Mouse (Mus musculus) layer of hippocampus, adult 18-20 months (tissue): ENCODE results near the gene 4930430A15Rik. TPM values are rescaled to one million over a fixed set of nuclear protein-coding genes. Genes with fewer than 3 reads are reported as not detected.

Source experiments
- DNase-seq, 2 experiments: peaks; one replicate each; pipeline ENCODE4 v3.0.0; 2022; ENCODE audit warnings: low spot score in 2 of 2
- long read RNA-seq: library from polyadenylated mRNA; stranded (forward); transcript quantifications from one replicate; pipeline ENCODE4 v2.0.0, GENCODE M21; 2021
- total RNA-seq, 2 experiments: library from RNA; stranded (reverse); gene quantifications; 2 replicates each; pipeline ENCODE4 v1.2.3; 2021

4930430A15Rik gene
- total RNA-seq: not detected
- long read RNA-seq: 0 reads

- DNase-seq: no peak
Measured at GRCm38 (mm10) chr2:111229502-111229901, at the start of gene 4930430A15Rik. TSS of gene 4930430A15Rik (minus strand) at chr2:111229602.

- no peak for DNase-seq
Measured at GRCm38 (mm10) chr2:111274006-111274405, 44.6 kb upstream of the 4930430A15Rik start, which contains the start of gene Olfr1277. TSS of gene Olfr1277 (minus strand) at chr2:111274106.

- no peak for DNase-seq
Measured at GRCm38 (mm10) chr2:111254216-111254615, 24.8 kb upstream of the 4930430A15Rik start, which contains the start of gene Olfr1276. TSS of gene Olfr1276 (plus strand) at chr2:111254516.

- no peak for DNase-seq
Measured at GRCm38 (mm10) chr2:111235186-111235585, 5.8 kb upstream of the 4930430A15Rik start, which contains the start of gene Olfr1275. TSS of gene Olfr1275 (minus strand) at chr2:111235286.

- DNase-seq: no peak
Measured at GRCm38 (mm10) chr2:111182068-111182467, 47.3 kb downstream of the 4930430A15Rik start.

GRCm38 (mm10) chr2:111152836-111153235 lies 76.6 kb downstream of the 4930430A15Rik start, which contains the start of gene Gm15130:
TSS of gene Gm15130 (minus strand) at chr2:111152936.
- DNase-seq: no peak

GRCm38 (mm10) chr2:111135739-111136138 lies 93.7 kb downstream of the 4930430A15Rik start:
- no peak for DNase-seq

Other genes with a start within 250 kb of the 4930430A15Rik start
- not detected for gene Gm13941, start 123.6 kb downstream of the 4930430A15Rik start, total RNA-seq
- gene Gm15130, start 76.7 kb downstream of the 4930430A15Rik start, total RNA-seq: not detected
- not detected for gene Olfr1275, start 5.7 kb upstream of the 4930430A15Rik start, total RNA-seq
- not detected for gene Olfr1276, start 24.9 kb upstream of the 4930430A15Rik start, total RNA-seq
- gene Olfr1277, start 44.5 kb upstream of the 4930430A15Rik start, total RNA-seq: not detected
- gene Olfr1278, start 60.5 kb upstream of the 4930430A15Rik start, total RNA-seq: not detected
- not detected for gene Olfr1279, start 71.0 kb upstream of the 4930430A15Rik start, total RNA-seq
- not detected for gene Olfr1280, start 84.4 kb upstream of the 4930430A15Rik start, total RNA-seq
- gene Olfr1281, start 96.9 kb upstream of the 4930430A15Rik start, total RNA-seq: not detected
- not detected for gene Olfr1282, start 106.5 kb upstream of the 4930430A15Rik start, total RNA-seq
- gene Olfr1283, start 137.2 kb upstream of the 4930430A15Rik start, total RNA-seq: not detected
- gene Olfr1284, start 145.9 kb upstream of the 4930430A15Rik start, total RNA-seq: not detected
- not detected for gene Olfr1286, start 193.5 kb upstream of the 4930430A15Rik start, total RNA-seq
- gene Olfr1287, start 219.5 kb upstream of the 4930430A15Rik start, total RNA-seq: not detected
- gene Olfr1288, start 244.5 kb upstream of the 4930430A15Rik start, total RNA-seq: not detected